Mouse (Mus musculus) heart, postnatal 4 days (tissue): ENCODE results near the gene Olfr78. TPM values are rescaled to one million over a fixed set of nuclear protein-coding genes. Genes with fewer than 3 reads are reported as not detected.

Source experiments
- DNase-seq: peaks from one replicate; pipeline ENCODE4 v3.0.0; 2021
- total RNA-seq, 2 experiments: library from RNA; stranded (reverse); gene quantifications; 2 replicates each; pipeline ENCODE4 v1.2.3; 2021

Olfr78 gene
- 1 to 10 TPM; 1.1 to 1.4 TPM for total RNA-seq

- DNase-seq = no peak
Observed at GRCm38 (mm10) chr7:102759266-102759665, at the start of gene Olfr78, which contains the start of gene Olfr560. Gene Olfr78, minus strand, starts transcription at chr7:102759471. Gene Olfr560, minus strand, starts transcription at chr7:102759366.

DNA sequence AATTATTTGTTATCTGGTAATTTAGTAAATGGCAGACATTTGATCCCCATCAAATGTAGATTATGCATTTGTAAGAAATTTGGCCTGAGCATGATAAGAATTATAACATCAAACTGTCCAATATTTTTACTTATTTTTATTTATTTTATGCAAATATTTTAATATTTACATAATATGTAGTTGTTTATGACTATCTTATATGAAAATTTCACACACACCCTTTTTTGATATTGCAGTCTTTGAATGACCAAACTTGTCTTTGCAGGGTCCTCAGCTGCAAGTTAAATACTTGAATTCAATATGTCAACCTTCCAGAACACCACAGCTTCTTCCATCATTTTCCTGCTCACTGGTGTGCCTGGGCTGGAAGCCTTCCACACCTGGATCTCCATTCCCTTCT lies 43.9 kb upstream of the Olfr78 start, which contains the start of gene Olfr564:
Gene Olfr564, plus strand, starts transcription at position 301 of the 400 bp plus-strand sequence.
- DNase-seq = no peak

- no peak for DNase-seq
Observed at GRCm38 (mm10) chr7:102770921-102771320, 11.7 kb upstream of the Olfr78 start, which contains the start of gene Olfr561. Gene Olfr561, plus strand, starts transcription at chr7:102771221.

DNA sequence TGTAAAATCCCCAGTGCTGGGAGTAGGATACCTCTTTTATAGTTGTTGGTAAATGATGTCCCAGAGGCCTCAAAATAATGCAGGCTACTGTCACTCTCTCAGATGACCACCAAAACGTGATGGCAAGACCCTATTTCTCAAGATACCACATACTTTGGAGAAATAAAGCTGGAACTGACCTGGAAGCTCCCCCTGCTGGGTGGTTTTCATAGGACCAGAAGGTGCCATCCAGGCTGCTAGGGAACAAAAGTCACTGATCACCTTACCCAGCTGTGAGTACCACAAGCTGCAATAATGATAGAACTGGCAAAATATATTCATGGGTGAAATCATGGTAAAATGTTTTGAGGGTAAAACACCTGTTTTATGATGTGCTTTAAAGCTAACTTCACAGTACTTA lies 7.2 kb downstream of the Olfr78 start:
- DNase-seq = peak; percentile 12

GRCm38 (mm10) chr7:102737705-102738104 lies 21.6 kb downstream of the Olfr78 start:
- DNase-seq = no peak

DNA sequence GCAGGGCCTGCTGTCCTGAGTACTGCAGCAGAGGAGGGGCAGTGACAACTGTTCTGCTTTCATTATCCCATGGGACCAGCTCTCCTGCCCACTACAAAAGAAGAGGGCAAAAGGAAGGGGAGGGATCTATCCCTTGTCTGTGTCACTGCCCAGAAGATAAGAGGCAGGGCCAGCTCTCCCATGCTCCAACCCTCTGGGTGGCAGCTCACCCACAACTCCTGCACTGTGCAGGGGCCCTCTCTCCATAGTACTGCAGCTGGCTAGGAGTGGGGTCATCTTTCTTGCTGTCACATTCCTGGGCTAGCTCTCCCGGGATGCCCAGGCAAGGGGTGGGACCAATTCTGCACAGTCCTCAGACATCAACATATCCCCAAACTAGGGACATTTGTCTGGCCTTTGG lies 25.5 kb downstream of the Olfr78 start:
- DNase-seq = no peak

GRCm38 (mm10) chr7:102727391-102727790 lies 31.9 kb downstream of the Olfr78 start, which contains the start of gene Olfr559:
Gene Olfr559, minus strand, starts transcription at chr7:102727491.
- DNase-seq = no peak

GRCm38 (mm10) chr7:102718970-102719369 lies 40.3 kb downstream of the Olfr78 start, which contains the start of gene Olfr33:
Gene Olfr33, minus strand, starts transcription at chr7:102719070.
- no peak for DNase-seq

DNA sequence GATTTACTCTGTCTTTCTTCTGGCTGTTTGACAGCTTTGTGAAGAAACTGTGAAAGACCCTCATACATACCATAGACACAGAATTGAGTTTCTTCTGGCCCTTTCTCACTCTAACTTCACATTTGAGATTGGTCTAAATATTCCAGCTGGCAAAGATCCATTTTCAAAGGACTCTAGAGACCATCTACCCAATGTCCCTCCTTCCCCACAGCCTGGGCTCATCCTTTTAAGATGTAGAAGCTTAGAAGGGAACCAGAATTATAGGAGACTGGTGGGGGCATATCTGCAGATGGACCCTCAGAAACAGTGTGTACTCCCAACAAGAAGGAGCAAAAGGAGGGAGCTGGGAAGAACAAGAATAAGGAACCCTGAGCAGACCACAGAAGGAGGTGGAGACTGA lies 57.4 kb downstream of the Olfr78 start, which contains the start of gene Olfr558:
Gene Olfr558, plus strand, starts transcription at position 301 of the 400 bp plus-strand sequence.
- no peak for DNase-seq

- no peak for DNase-seq
Observed at GRCm38 (mm10) chr7:102698461-102698860, 60.8 kb downstream of the Olfr78 start.

DNA sequence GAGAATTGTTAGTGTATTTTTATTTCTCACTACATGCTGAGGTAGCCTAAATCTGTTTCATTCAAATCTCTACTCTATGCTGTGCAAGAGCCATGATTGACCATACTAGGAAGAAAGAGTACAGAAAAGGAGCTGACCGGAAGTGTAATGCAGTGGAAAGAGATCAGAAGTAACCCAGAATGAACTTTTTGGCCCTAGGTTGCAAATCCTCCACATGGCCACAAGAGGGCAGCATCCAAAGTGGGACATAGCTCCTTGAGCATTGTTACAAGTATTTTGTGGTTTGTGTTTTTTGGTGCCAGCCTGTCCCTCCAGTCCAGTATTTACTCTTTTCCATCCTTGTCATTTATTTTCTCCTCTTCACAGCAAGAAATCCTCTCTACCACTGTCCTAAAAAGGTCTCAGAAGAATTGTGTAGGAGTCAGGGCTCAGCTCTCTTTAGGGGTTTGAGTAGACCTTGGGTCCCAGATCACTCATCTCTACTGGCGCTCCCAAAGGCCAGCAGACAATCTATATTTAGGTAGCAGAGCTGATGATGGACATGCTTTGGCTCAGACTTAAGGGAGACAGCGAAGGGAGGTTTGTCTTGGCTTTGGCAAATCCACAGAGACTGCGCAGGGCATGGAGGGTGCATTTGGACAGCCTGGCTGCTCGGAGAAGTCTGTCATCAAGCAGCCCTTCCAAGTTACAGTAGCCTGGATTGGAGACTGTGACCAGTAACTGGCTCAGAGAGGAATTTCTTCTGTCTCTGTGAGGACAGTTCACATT lies 63.7 kb downstream of the Olfr78 start, which contains the start of gene Olfr557:
Gene Olfr557, plus strand, starts transcription at position 553 of the 768 bp plus-strand sequence.
- DNase-seq = peak; percentile 57

Other genes starting within 250 kb of the Olfr78 start
- gene Olfr547, start 224.7 kb downstream of the Olfr78 start, total RNA-seq = not detected
- gene Olfr548-ps1, start 218.6 kb downstream of the Olfr78 start, total RNA-seq = not detected
- gene Olfr549, start 209.6 kb downstream of the Olfr78 start, total RNA-seq = not detected
- 1 to 10 TPM; 4.4 to 4.9 TPM for gene Trim21, start 194.0 kb downstream of the Olfr78 start, total RNA-seq
- not detected for gene Olfr550, start 188.0 kb downstream of the Olfr78 start, total RNA-seq
- not detected for gene Olfr551, start 167.6 kb downstream of the Olfr78 start, total RNA-seq
- gene Olfr552, start 161.7 kb downstream of the Olfr78 start, total RNA-seq = under 1 TPM in 1 of 2 experiments, not detected in 1; 0.07 TPM
- not detected for gene Olfr553, start 141.3 kb downstream of the Olfr78 start, total RNA-seq
- not detected for gene Olfr554, start 121.0 kb downstream of the Olfr78 start, total RNA-seq
- gene Olfr555, start 100.6 kb downstream of the Olfr78 start, total RNA-seq = not detected
- not detected for gene Olfr556, start 94.6 kb downstream of the Olfr78 start, total RNA-seq
- 1 to 10 TPM; 8.3 to 9.6 TPM for gene Trim68, start 72.1 kb downstream of the Olfr78 start, total RNA-seq
- not detected for gene Olfr557, start 63.6 kb downstream of the Olfr78 start, total RNA-seq
- 1 to 10 TPM; 2.9 to 3.1 TPM for gene Olfr558, start 57.3 kb downstream of the Olfr78 start, total RNA-seq
- not detected for gene Olfr33, start 40.4 kb downstream of the Olfr78 start, total RNA-seq
- gene Olfr559, start 32.0 kb downstream of the Olfr78 start, total RNA-seq = not detected
- gene Olfr560, start 105 bp downstream of the Olfr78 start, total RNA-seq = under 1 TPM; 0.19 to 0.23 TPM
- not detected for gene Olfr561, start 11.8 kb upstream of the Olfr78 start, total RNA-seq
- not detected for gene Olfr564, start 44.0 kb upstream of the Olfr78 start, total RNA-seq
- gene Olfr566, start 99.3 kb upstream of the Olfr78 start, total RNA-seq = not detected
- not detected for gene Olfr568, start 117.7 kb upstream of the Olfr78 start, total RNA-seq
- not detected for gene Olfr569, start 131.4 kb upstream of the Olfr78 start, total RNA-seq
- gene Olfr570, start 135.1 kb upstream of the Olfr78 start, total RNA-seq = not detected
- not detected for gene Olfr571, start 158.1 kb upstream of the Olfr78 start, total RNA-seq
- gene Olfr572, start 164.9 kb upstream of the Olfr78 start, total RNA-seq = not detected
- not detected for gene Olfr573-ps1, start 183.1 kb upstream of the Olfr78 start, total RNA-seq
- not detected for gene Olfr574, start 189.0 kb upstream of the Olfr78 start, total RNA-seq
- gene Olfr575, start 199.3 kb upstream of the Olfr78 start, total RNA-seq = not detected
- not detected for gene Olfr576, start 203.2 kb upstream of the Olfr78 start, total RNA-seq
- gene Olfr577, start 216.5 kb upstream of the Olfr78 start, total RNA-seq = not detected
- not detected for gene Olfr578, start 229.9 kb upstream of the Olfr78 start, total RNA-seq